Mouse (Mus musculus): ENCODE measurements at regions not wholly inside any gene's neighbourhood (a gene's known extent, or its start where the extent isn't known, plus 50 kb on each side); places are given as distances from the start of the nearest gene placed in this dataset.

DNA sequence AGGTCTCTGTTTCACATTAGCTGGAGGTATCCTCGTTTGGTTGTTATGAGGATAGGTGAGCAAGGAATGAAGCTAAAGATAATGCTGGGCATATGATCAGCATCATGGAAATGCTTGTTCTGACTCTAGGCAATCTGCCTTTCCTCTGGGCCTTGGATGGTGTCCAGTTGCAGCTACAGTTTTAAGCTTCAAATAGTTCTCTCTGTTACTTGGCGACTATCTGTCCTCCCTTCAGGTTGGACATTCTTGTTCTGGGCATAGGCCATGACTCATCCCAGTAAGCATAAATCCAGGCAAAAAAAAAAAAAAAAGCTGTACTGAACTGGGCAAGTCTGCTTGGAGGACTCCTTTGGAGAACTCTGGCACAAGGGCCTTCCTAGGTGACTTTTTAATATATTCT lies 776.9 kb downstream of the Kcnma1 start:
- WGBS = 70% methylated on average over 2 of the region's 2 CpGs
- H3K27ac ChIP-seq = no peak overlapping the region
- no peak for TF ChIP-seq CTCF (IDR thresholded peaks at IDR 0.05; ENCODE audit: low read depth)
- H3K9ac ChIP-seq (replicated peaks; ENCODE audit: low read length) = no peak overlapping the region
- no peak for ATAC-seq
- no peaks in the 10 kb centered on the region for H3K4me1 ChIP-seq (ENCODE audit: insufficient read depth, low read length)
- no peak overlapping the region for H3K4me3 ChIP-seq (ENCODE audit: low read length)
- no peaks in the 10 kb centered on the region for H3K9me3 ChIP-seq (ENCODE audit: low read length)
- no peaks in the 10 kb centered on the region for H3K36me3 ChIP-seq (ENCODE audit: insufficient read depth, low read length)
- no peak overlapping the region for H3K4me2 ChIP-seq (ENCODE audit: low read depth, low read length)
- no peaks in the 10 kb centered on the region for H3K27me3 ChIP-seq (ENCODE audit: insufficient read depth, low read length)
- no peak for DNase-seq (ENCODE audit: low spot score)

DNA sequence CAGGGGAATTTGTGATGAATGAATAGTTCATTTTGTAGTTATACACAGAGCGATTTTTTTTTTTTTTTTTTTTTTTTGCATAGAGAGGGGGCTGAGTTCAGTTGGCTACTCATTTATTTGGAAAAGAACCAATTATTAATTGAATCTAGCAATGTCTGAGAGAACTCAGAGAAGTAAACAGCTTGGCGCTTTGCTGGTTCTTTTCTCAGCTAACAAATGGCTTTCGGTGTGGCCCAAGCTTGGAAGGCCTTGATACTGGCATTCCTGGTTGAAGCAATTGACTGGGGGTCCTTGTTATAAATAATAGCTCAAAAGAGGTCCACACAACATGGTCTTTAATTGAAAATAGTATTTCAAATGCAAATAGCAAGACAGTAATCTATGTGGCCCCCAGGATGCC lies 815.6 kb downstream of the Kcnma1 start:
- no peak for TF ChIP-seq CTCF (IDR thresholded peaks at IDR 0.05; ENCODE audit: low read depth)
- H3K27me3 ChIP-seq (ENCODE audit: insufficient read depth, low read length) = no peaks in the 10 kb centered on the region
- no peak overlapping the region for H3K27ac ChIP-seq
- H3K4me1 ChIP-seq (ENCODE audit: insufficient read depth, low read length) = no peaks in the 10 kb centered on the region; the same call in 1 of the 2 replicates
- 66% methylated on average over 3 of the region's 3 CpGs for WGBS
- peak; percentile 15 for DNase-seq (ENCODE audit: low spot score)
- H3K4me2 ChIP-seq (ENCODE audit: low read depth, low read length) = no peak overlapping the region
- no peaks in the 10 kb centered on the region for H3K36me3 ChIP-seq (ENCODE audit: insufficient read depth, low read length)
- 0 out of 2 replicates have a peak, but pooled peaks have one; percentile 15 for ATAC-seq
- no peak overlapping the region for H3K9ac ChIP-seq (replicated peaks; ENCODE audit: low read length)
- H3K4me3 ChIP-seq (ENCODE audit: low read length) = no peak overlapping the region
- H3K9me3 ChIP-seq (ENCODE audit: low read length) = no peaks in the 10 kb centered on the region

DNA sequence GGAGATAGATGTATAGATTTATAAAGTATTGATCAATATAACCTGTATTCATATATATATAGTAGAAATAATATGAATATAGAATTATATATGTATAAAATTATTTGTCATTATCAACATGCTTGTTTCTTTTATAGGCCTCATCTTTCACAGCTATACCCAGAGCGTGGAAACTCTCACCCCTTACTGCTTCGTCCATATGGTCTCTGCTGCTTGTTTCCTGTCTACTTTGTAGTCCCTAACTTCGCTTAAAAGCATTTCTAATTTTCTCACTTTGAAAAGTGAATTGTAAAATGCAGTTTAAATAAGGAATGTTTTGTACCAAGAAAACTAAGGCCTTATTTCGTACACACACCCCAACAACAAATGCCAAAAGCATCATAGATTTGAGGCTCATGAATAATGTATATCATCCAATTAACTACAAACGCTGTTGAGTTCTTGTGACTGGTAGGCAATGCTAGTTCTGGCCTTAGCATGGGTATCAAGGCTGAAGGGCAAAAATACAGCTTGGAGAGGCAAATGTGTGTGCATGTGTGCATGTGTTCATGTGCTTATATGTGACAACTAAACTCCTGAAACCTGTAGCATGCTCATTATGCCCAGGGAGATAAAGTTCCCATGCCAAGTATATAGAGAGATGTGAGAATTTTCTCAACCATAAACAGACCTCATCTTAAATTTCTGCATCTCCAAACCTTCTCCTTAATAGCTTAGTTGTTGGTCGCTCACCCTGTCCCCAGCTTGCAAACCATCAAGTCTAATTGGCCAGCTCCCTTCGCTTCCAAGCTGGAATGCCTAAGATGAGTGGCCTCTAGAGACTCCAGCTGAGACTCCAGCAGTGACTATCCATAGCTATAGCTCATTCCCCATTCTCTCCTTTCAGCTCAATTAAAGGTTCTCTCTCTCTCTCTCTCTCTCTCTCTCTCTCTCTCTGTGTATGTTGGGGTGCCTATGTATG lies 819.4 kb downstream of the Kcnma1 start:
- TF ChIP-seq CTCF (IDR thresholded peaks at IDR 0.05; ENCODE audit: low read depth) = no peak
- Histone ChIP-seq H3K4me1 (ENCODE audit: insufficient read depth, low read length) (no peaks in the 10 kb centered on the region; the same call in 1 of the 2 replicates), H3K4me3 (ENCODE audit: low read length) (no peak overlapping the region), H3K27me3 (ENCODE audit: insufficient read depth, low read length) (no peaks in the 10 kb centered on the region), H3K9ac (replicated peaks; ENCODE audit: low read length) (no peak overlapping the region), H3K4me2 (ENCODE audit: low read depth, low read length) (no peak overlapping the region), H3K36me3 (ENCODE audit: insufficient read depth, low read length) (no peaks in the 10 kb centered on the region), H3K27ac (no peak overlapping the region), H3K9me3 (ENCODE audit: low read length) (no peaks in the 10 kb centered on the region)
- DNase-seq (ENCODE audit: low spot score) = no peak
- ATAC-seq = no peak
- 67% methylated on average over 7 of the region's 7 CpGs for WGBS

DNA sequence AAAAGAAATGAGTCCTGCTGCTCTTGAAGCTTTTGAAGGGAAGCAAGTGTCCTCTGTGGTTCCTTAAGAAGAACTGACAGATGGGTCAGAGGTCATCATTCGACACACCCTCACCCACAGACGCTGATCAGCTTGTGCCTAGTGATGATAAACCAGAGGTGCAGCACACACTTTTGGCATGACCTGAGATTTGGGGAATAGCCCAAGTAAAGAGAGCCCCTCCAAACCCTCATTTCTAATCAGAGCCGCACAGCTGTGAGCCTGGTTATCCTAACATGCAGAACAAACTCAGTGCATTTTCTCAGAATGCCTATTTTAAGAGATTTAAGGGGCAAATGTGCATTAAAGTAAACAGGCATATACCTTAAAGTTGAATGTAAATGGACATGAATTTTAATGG lies 821.7 kb downstream of the Kcnma1 start:
- no peak for ATAC-seq

DNA sequence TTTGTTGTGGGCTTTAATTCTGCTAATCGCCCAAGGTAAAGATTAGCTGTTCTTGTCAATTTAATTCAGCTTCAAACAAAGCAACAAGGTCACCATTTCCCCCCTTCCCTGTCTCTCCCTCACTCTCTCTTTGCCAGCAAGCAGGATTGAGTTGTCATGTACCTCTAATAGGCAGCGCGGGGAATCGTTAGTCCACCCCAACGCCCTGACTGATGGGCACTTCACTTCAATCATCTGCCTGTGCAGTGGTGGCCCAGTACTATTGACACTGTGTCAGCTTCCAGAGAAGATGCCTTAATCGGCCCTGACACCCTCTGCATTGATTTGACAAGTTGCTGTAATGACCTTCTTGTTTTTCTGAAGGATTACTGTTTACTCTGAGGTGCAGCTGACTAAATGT lies 828.9 kb downstream of the Kcnma1 start:
- Histone ChIP-seq H3K9me3 (ENCODE audit: low read length) (no peaks in the 10 kb centered on the region), H3K9ac (replicated peaks; ENCODE audit: low read length) (no peak overlapping the region), H3K4me2 (ENCODE audit: low read depth, low read length) (no peak overlapping the region), H3K27ac (no peak overlapping the region), H3K4me1 (ENCODE audit: insufficient read depth, low read length) (no peaks in the 10 kb centered on the region), H3K36me3 (ENCODE audit: insufficient read depth, low read length) (no peaks in the 10 kb centered on the region), H3K27me3 (ENCODE audit: insufficient read depth, low read length) (no peaks in the 10 kb centered on the region), H3K4me3 (ENCODE audit: low read length) (no peak overlapping the region)
- no peak for DNase-seq (ENCODE audit: low spot score)
- TF ChIP-seq CTCF (IDR thresholded peaks at IDR 0.05; ENCODE audit: low read depth) = no peak
- 0 out of 2 replicates have a peak, but pooled peaks have one; percentile 35 for ATAC-seq
- WGBS = 52% methylated on average over 6 of the region's 6 CpGs

More for the DNA sequence above, 821.7 kb downstream of the Kcnma1 start:
- 59% methylated on average over 3 of the region's 3 CpGs for WGBS
- H3K36me3 ChIP-seq (ENCODE audit: insufficient read depth, low read length) = no peaks in the 10 kb centered on the region
- TF ChIP-seq CTCF (IDR thresholded peaks at IDR 0.05; ENCODE audit: low read depth) = no peak
- H3K9me3 ChIP-seq (ENCODE audit: low read length) = no peaks in the 10 kb centered on the region
- H3K4me1 ChIP-seq (ENCODE audit: insufficient read depth, low read length) = no peaks in the 10 kb centered on the region
- DNase-seq (ENCODE audit: low spot score) = no peak
- no peak overlapping the region for H3K4me3 ChIP-seq (ENCODE audit: low read length)
- no peaks in the 10 kb centered on the region for H3K27me3 ChIP-seq (ENCODE audit: insufficient read depth, low read length)
- H3K4me2 ChIP-seq (ENCODE audit: low read depth, low read length) = no peak overlapping the region
- H3K27ac ChIP-seq = no peak overlapping the region
- no peak overlapping the region for H3K9ac ChIP-seq (replicated peaks; ENCODE audit: low read length)

DNA sequence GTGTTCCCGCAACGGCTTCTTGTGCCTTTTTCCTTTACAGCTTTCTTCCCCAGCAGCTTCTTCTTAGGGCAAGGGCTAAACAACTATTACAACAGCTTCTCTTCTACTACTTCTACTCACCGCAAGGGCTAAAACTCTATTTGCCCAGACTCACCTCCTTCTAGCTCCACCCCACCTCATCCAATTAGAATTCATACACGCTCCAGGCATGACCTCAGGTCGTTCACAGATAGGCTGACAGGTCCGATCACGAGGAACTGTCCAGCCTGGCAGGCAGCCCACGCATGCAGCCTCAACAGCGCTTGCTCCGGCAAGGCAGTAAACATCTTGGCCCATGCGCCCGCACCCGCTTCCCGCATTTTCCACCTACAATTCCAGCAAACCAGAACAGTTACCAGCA lies 844.9 kb downstream of the Kcnma1 start:
- WGBS = 83% methylated on average over 14 of the region's 14 CpGs
- Histone ChIP-seq H3K4me2 (ENCODE audit: low read depth, low read length) (no peak overlapping the region), H3K9ac (replicated peaks; ENCODE audit: low read length) (no peak overlapping the region), H3K36me3 (ENCODE audit: insufficient read depth, low read length) (no peaks in the 10 kb centered on the region), H3K27me3 (ENCODE audit: insufficient read depth, low read length) (no peaks in the 10 kb centered on the region), H3K4me1 (ENCODE audit: insufficient read depth, low read length) (no peaks in the 10 kb centered on the region), H3K9me3 (ENCODE audit: low read length) (no peaks in the 10 kb centered on the region), H3K27ac (no peak overlapping the region), H3K4me3 (ENCODE audit: low read length) (no peak overlapping the region)
- DNase-seq (ENCODE audit: low spot score) (no peak), ATAC-seq (no peak)
- TF ChIP-seq CTCF (IDR thresholded peaks at IDR 0.05; ENCODE audit: low read depth) = no peak

DNA sequence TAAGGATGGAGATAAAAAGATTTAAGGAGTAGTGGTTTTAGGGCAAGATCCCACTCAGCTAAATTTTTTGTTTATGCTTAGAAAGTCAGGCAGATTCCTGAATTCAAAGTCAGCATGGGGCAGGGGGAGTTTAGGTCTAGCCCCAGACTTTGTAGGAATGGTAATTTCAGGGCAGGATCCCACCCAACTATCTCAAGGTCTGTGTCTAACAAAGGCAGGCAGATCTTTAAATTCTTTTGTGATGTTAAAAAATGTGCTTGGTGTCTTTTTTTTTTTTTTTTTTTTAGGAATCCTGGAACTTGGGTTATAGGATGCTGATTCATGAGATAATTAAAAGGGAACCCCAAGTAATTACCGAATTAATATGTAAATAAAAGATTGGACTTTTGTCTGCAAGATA lies 853.7 kb downstream of the Kcnma1 start:
- Histone ChIP-seq H3K4me3 (ENCODE audit: low read length) (no peak overlapping the region), H3K9me3 (ENCODE audit: low read length) (no peaks in the 10 kb centered on the region), H3K4me1 (ENCODE audit: insufficient read depth, low read length) (no peaks in the 10 kb centered on the region), H3K36me3 (ENCODE audit: insufficient read depth, low read length) (no peaks in the 10 kb centered on the region), H3K27me3 (ENCODE audit: insufficient read depth, low read length) (no peaks in the 10 kb centered on the region), H3K4me2 (ENCODE audit: low read depth, low read length) (no peak overlapping the region), H3K27ac (no peak overlapping the region), H3K9ac (replicated peaks; ENCODE audit: low read length) (no peak overlapping the region)
- no peak for TF ChIP-seq CTCF (IDR thresholded peaks at IDR 0.05; ENCODE audit: low read depth)
- ATAC-seq (no peak), DNase-seq (ENCODE audit: low spot score) (no peak)
- 63% methylated on average over 1 of the region's 1 CpGs for WGBS

Measured in hindbrain, postnatal 0 days (tissue).